Mouse (Mus musculus) thymus, postnatal 10 days (tissue): ENCODE results near the gene Lrrtm3.

Experiments used
- DNase-seq, 2 experiments: peaks; one replicate each; pipeline ENCODE4 v3.0.0; 2021; ENCODE audit warnings: low spot score in 2 of 2

The Lrrtm3 gene

GRCm38 (mm10) chr10:64041892-64042291 is 48.2 kb downstream of the Lrrtm3 start:
- DNase-seq, result no peak

- no peak for DNase-seq
Measured at GRCm38 (mm10) chr10:64041218-64041617, 48.9 kb downstream of the Lrrtm3 start.

- no peak for DNase-seq
Measured at GRCm38 (mm10) chr10:64039760-64040535, 50.1 kb downstream of the Lrrtm3 start.

- DNase-seq, result no peak
Measured at GRCm38 (mm10) chr10:64030901-64031300, 59.2 kb downstream of the Lrrtm3 start.

GRCm38 (mm10) chr10:64023340-64023739 is 66.7 kb downstream of the Lrrtm3 start:
- DNase-seq, result no peak

- no peak for DNase-seq
Measured at GRCm38 (mm10) chr10:64020347-64020746, 69.7 kb downstream of the Lrrtm3 start.

- DNase-seq, result no peak
Measured at GRCm38 (mm10) chr10:64001996-64002395, 88.1 kb downstream of the Lrrtm3 start.

GRCm38 (mm10) chr10:64001531-64001930 is 88.5 kb downstream of the Lrrtm3 start:
- no peak for DNase-seq

- DNase-seq, result no peak
Measured at GRCm38 (mm10) chr10:63994251-63994650, 95.8 kb downstream of the Lrrtm3 start.

GRCm38 (mm10) chr10:63985576-63985975 is 104.5 kb downstream of the Lrrtm3 start:
- DNase-seq, result no peak

- no peak for DNase-seq
Measured at GRCm38 (mm10) chr10:63979410-63979809, 110.7 kb downstream of the Lrrtm3 start.

GRCm38 (mm10) chr10:63978969-63979368 is 111.1 kb downstream of the Lrrtm3 start:
- DNase-seq, result no peak

- DNase-seq, result no peak
Measured at GRCm38 (mm10) chr10:63978535-63978934, 111.5 kb downstream of the Lrrtm3 start.

GRCm38 (mm10) chr10:63978101-63978500 is 112.0 kb downstream of the Lrrtm3 start:
- no peak for DNase-seq

GRCm38 (mm10) chr10:63972300-63972699 is 117.8 kb downstream of the Lrrtm3 start:
- no peak for DNase-seq

GRCm38 (mm10) chr10:63954308-63954930 is 135.7 kb downstream of the Lrrtm3 start:
- no peak for DNase-seq

GRCm38 (mm10) chr10:63951481-63951880 is 138.6 kb downstream of the Lrrtm3 start:
- DNase-seq, result no peak

GRCm38 (mm10) chr10:63950867-63951266 is 139.2 kb downstream of the Lrrtm3 start:
- DNase-seq, result no peak

GRCm38 (mm10) chr10:63947266-63947665 is 142.8 kb downstream of the Lrrtm3 start:
- DNase-seq, result no peak

GRCm38 (mm10) chr10:63945534-63945933 is 144.5 kb downstream of the Lrrtm3 start:
- no peak for DNase-seq

- no peak for DNase-seq
Measured at GRCm38 (mm10) chr10:63933946-63934345, 156.1 kb downstream of the Lrrtm3 start.

- no peak for DNase-seq
Measured at GRCm38 (mm10) chr10:63927334-63927733, 162.7 kb downstream of the Lrrtm3 start, which contains the start of gene Gm10118. Gene Gm10118, minus strand, starts transcription at chr10:63927434.

- no peak for DNase-seq
Measured at GRCm38 (mm10) chr10:63908878-63909277, 181.2 kb downstream of the Lrrtm3 start.
